Mouse (Mus musculus) lung, embryonic 15.5 days (tissue): ENCODE results near the gene Crb1. TPM values are rescaled to one million over a fixed set of nuclear protein-coding genes. Genes with fewer than 3 reads are reported as not detected.

ENCODE experiments used
- ATAC-seq: fragments of 200-750 bp; cut with Nextera tagmentation; 2 replicates; pipeline ENCODE4 v1.8.0; 2017; ENCODE audit warnings: moderate number of reproducible peaks, borderline replicate concordance; ENCODE audit not compliant: low FRiP score, low TSS enrichment; ENCODE audit errors: extremely low read depth
- H3K27ac ChIP-seq: fragments of 300-500 bp; sonication (generic); 2 replicates; pipeline ENCODE4 v1.5.1; 2015; ENCODE audit warnings: moderate library complexity, mild to moderate bottlenecking, inconsistent platforms
- H3K27me3 ChIP-seq: fragments of 300-500 bp; sonication (generic); 2 replicates; pipeline ENCODE4 v1.6.1; 2015; ENCODE audit warnings: inconsistent platforms
- H3K36me3 ChIP-seq: fragments of 300-500 bp; sonication (generic); 2 replicates; pipeline ENCODE4 v1.6.1; 2015; ENCODE audit warnings: inconsistent platforms
- H3K4me1 ChIP-seq: fragments of 300-500 bp; sonication (generic); 2 replicates; pipeline ENCODE4 v1.6.1; 2015; ENCODE audit warnings: inconsistent platforms
- H3K4me2 ChIP-seq: fragments of 300-500 bp; sonication (generic); 2 replicates; pipeline ENCODE4 v1.6.1; 2015; ENCODE audit warnings: inconsistent platforms, mild to moderate bottlenecking, moderate library complexity
- H3K4me3 ChIP-seq: fragments of 300-500 bp; sonication (generic); 2 replicates; pipeline ENCODE4 v1.5.1; 2015; ENCODE audit warnings: mild to moderate bottlenecking, inconsistent platforms
- H3K9ac ChIP-seq: fragments of 300-500 bp; sonication (generic); 2 replicates; pipeline ENCODE4 v1.6.1; 2015; ENCODE audit warnings: inconsistent platforms
- H3K9me3 ChIP-seq: fragments of 300-500 bp; sonication (generic); 2 replicates; pipeline ENCODE4 v1.6.1; 2016; ENCODE audit warnings: inconsistent platforms
- WGBS: fragments of 180-500 bp; shearing (Covaris S2); methylation state at CpG from one replicate; pipeline ENCODE4 v1.1.7; 2015; 5-methylcytosine and 5-hydroxymethylcytosine counted together
- polyA plus RNA-seq: library from polyadenylated mRNA; unstranded; fragments of >200 nt; fragmentation: Nextera tagmentation; extraction: Ambion mirVana; gene quantifications from 2 replicates; pipeline ENCODE4 v1.2.1, GENCODE M21; 2015

The Crb1 gene
- polyA plus RNA-seq, 1 experiment from 2014 or later, result 0.05 TPM

DNA sequence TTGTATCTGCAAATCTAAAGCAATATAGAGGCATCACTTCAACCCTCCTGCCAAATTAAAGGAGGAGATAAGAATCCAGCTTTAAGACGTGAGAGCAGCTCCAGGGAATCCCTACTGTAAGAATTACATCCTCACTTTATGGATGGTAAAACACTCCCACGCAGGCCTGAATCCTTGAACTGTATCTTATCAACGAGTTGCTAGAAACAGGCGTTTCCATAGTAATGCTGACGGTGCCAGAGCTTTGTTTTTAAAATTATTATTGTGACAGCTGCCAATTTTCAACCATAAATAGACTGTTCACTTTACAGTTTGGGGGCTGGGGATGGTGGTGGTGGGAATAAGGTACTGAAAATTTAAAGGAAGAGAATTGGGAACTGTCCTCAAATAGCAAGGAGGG is 173.9 kb downstream of the Crb1 start:
- no peak overlapping the region for H3K4me2 ChIP-seq
- no peak overlapping the region for H3K4me3 ChIP-seq
- H3K9ac ChIP-seq, result no peak overlapping the region
- H3K4me1 ChIP-seq, result no peaks in the 10 kb centered on the region
- H3K36me3 ChIP-seq, result no peaks in the 10 kb centered on the region
- no peak overlapping the region for H3K27ac ChIP-seq
- no peaks in the 10 kb centered on the region for H3K9me3 ChIP-seq
- H3K27me3 ChIP-seq, result no peaks in the 10 kb centered on the region
- 44% methylated on average over 5 of the region's 5 CpGs for WGBS
- ATAC-seq, result no peak

DNA sequence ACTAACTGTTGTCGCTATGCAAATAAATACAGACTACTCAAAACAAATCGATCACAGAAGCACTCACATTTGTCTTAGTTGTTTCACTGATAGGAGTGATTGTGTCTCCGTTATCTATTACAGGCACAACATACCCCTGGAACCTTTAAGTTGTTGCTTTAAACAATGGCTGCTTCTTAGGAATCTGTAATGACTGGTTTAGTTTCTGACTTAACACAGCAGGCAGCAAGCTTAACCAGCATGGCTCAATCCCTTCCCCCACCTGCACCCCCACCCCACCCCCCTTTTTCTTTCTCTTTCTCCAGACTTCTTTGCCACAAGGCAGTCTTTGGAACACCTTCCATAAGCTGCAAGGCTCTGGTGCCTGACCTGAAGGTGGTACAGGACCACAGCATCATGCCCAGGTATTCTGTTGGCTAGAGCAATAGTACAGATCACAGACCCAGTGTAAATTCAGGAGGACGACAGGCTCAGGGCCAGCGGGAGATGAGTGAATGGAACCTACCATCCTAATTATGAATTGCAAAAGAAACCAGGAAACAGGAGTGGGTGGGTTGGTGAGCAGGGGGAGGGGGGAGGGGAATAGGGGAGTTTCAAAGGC is 182.4 kb downstream of the Crb1 start:
- no peaks in the 10 kb centered on the region for H3K27me3 ChIP-seq
- no peak overlapping the region for H3K27ac ChIP-seq
- no peaks in the 10 kb centered on the region for H3K9me3 ChIP-seq
- peaks cover 10% of the 10 kb centered on the region; the same call in 1 of the 2 replicates for H3K4me1 ChIP-seq
- 21% methylated on average over 5 of the region's 5 CpGs for WGBS
- no peaks in the 10 kb centered on the region for H3K36me3 ChIP-seq
- H3K4me3 ChIP-seq, result no peak overlapping the region
- ATAC-seq, result no peak
- no peak overlapping the region for H3K9ac ChIP-seq
- no peak overlapping the region for H3K4me2 ChIP-seq

DNA sequence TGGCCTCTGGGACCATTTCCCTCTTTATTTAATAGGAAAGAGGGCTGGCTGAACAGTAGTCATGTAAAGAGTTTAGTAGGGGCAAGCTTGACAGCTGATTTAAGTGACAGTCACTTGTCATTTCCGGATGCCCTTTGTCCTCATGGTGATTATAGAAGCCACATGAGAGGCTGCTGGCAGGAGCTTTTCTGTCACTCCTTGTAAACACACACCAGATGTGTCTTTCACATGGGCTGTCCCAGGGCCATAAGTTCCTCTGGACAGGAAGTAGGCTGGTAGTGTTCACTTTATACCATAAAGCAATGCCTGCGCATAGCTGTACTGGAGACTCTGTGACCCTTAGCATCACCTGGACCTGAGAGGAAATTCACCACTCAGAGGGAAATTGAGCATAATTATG is 182.9 kb downstream of the Crb1 start:
- Histone ChIP-seq H3K27ac (no peak overlapping the region), H3K4me1 (peaks cover 10% of the 10 kb centered on the region; the same call in 1 of the 2 replicates), H3K9ac (no peak overlapping the region), H3K9me3 (no peaks in the 10 kb centered on the region), H3K36me3 (no peaks in the 10 kb centered on the region), H3K4me2 (no peak overlapping the region), H3K27me3 (no peaks in the 10 kb centered on the region), H3K4me3 (no peak overlapping the region)
- WGBS, result 32% methylated on average over 2 of the region's 2 CpGs
- ATAC-seq, result peak; percentile 88; the same call in 1 of the 2 replicates

DNA sequence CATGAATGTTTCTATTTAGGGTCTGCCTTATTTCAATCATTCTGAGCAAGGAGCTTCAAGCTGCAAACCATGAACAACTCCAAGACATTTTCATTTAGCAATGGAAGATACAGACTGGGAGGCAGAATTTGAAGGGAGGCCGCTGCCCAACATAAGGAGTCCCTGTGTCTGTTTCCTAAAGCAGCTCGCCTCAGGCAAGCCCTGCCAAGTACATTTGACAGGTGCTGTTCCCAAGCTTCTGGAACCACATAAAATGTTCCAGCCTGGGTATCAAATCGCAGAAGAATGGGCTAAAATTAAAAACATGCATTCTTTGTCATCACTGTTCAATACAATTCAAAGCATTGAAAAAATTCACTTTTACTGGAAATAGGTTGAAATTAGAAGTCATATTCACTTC is 184.3 kb downstream of the Crb1 start:
- Histone ChIP-seq H3K4me3 (no peak overlapping the region), H3K4me2 (no peak overlapping the region), H3K9me3 (no peaks in the 10 kb centered on the region), H3K27me3 (no peaks in the 10 kb centered on the region), H3K4me1 (peaks cover 10% of the 10 kb centered on the region; the same call in 1 of the 2 replicates), H3K27ac (no peak overlapping the region), H3K9ac (no peak overlapping the region), H3K36me3 (no peaks in the 10 kb centered on the region)
- WGBS, result 76% methylated on average over 3 of the region's 3 CpGs
- no peak for ATAC-seq

DNA sequence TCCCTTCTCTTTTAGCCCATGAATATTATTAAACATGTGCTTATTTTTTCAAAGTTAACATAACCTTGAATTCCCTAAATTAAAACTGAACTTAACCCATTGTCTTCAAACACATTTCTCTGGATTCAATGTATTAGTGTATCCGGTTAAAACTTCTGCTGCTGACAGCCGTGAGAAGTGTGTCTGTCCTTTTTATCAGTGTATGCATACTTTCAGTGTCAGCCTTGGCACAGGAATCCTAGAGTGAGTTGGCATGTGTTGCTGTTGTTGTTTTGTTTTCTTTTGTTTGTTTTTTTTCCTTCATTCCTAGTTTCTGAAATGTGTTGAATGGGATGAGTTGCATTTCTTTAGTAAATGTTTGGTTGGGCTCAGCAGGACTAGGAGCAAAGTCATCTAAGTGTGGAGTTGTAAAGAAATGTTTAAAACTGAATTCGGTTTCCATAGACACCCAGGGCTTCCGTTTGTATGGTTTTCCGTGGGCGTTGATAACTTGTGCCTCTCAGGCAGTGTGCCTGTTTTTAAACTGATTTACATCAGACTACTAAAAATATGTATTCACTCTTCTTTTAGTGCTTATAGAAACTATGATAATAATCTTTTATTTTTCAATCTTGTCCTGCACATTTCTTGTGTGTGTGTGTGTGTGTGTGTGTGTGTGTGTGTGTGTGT is 196.3 kb downstream of the Crb1 start:
- Histone ChIP-seq H3K27ac (no peak overlapping the region), H3K4me1 (0 out of 2 replicates have a peak, but pooled peaks cover 10% of the 10 kb centered on the region), H3K9ac (no peak overlapping the region), H3K4me2 (no peak overlapping the region), H3K27me3 (no peaks in the 10 kb centered on the region), H3K9me3 (no peaks in the 10 kb centered on the region), H3K36me3 (no peaks in the 10 kb centered on the region), H3K4me3 (no peak overlapping the region)
- no peak for ATAC-seq
- 33% methylated on average over 6 of the region's 6 CpGs for WGBS

DNA sequence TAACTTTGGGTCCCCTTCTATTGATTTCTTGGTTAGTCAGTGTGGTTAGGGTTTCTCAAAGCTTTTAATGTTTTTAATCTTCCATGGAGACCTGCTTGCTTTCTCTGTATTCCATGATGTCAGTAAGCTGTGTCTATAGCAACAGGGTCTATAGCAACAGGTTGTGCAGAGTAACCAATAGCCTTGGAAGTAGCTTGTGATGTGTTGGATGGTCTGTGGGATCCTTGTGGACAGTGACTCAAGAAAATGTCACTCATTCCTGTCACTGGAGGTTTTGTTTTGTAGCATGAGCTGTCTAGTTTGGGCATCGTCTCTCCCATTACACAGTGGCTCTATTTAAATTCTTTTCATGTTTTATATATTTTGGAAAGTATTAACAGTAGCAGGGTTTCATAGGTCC is 197.2 kb downstream of the Crb1 start:
- Histone ChIP-seq H3K4me1 (0 out of 2 replicates have a peak, but pooled peaks cover 10% of the 10 kb centered on the region), H3K36me3 (no peaks in the 10 kb centered on the region), H3K9me3 (no peaks in the 10 kb centered on the region), H3K9ac (no peak overlapping the region), H3K27ac (no peak overlapping the region), H3K4me3 (no peak overlapping the region), H3K4me2 (no peak overlapping the region), H3K27me3 (no peaks in the 10 kb centered on the region)
- ATAC-seq, result no peak
- 75% methylated on average over 1 of the region's 1 CpGs for WGBS

DNA sequence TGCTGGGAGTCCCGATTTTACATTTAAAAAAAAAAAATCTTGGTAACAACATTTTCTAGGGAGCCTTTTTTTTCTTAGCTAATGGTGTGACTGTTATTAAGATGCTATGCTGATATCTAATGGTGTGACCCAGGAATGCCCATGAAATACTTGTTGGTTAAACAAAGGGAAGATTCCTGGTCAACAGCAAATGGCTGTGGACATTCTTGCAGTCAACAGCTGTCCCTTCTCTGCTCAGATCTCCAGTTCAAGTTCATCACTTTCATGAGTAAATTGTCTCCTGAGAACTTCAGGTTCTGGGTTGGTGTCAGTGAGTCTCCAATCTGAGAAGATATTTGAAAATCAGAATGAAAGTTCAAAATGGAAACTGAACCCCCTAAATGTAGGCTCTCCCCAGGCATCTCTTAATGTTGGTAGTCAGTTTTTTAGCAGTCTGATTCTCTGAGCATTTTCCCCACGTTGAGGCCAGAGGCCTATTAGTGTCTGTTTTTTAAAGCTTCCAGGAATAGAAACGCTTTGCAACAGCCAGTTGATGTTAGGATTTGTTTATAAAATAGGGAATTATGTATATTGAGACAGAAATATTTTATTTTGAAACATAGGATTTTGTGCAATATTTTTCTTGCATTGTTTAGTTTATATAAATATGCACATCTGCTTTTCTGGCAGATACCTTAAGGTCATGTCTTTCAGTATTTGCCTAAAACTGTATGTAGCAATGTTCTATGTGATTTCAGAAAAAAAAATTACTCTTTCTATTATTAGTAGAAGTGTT is 202.7 kb downstream of the Crb1 start:
- Histone ChIP-seq H3K4me2 (no peak overlapping the region), H3K36me3 (no peaks in the 10 kb centered on the region), H3K9ac (no peak overlapping the region), H3K9me3 (no peaks in the 10 kb centered on the region), H3K27me3 (no peaks in the 10 kb centered on the region), H3K27ac (peak overlapping the region; percentile 76), H3K4me1 (peaks cover 18% of the 10 kb centered on the region; the same call in 1 of the 2 replicates), H3K4me3 (no peak overlapping the region)
- WGBS, result 49% methylated on average over 3 of the region's 3 CpGs
- peak; percentile 73; the same call in 1 of the 2 replicates for ATAC-seq

DNA sequence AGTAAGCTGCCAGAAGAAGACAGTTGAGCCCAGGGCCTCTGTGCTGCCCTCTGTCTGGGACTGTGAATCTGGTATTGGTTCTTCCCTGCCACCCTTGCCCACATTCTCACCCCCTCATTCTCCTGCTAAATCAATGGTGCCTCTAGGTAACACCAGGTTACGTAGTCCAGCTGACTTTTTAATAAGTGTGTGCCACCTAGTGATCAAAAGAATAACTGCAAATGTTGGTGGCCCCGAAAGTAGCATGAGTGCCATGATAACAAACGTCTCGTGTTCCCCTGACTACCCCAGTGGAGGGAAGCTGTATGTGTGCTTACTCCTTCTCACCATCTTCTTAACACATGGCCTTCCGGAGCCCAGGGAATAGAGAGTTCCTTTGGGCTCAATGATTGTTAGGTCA is 214.1 kb downstream of the Crb1 start:
- no peak overlapping the region for H3K9ac ChIP-seq
- H3K4me2 ChIP-seq, result no peak overlapping the region
- no peaks in the 10 kb centered on the region for H3K27me3 ChIP-seq
- H3K27ac ChIP-seq, result no peak overlapping the region
- H3K4me1 ChIP-seq, result peaks cover 7% of the 10 kb centered on the region; the same call in 1 of the 2 replicates
- ATAC-seq, result 0 out of 2 replicates have a peak, but pooled peaks have one; percentile 19
- no peaks in the 10 kb centered on the region for H3K9me3 ChIP-seq
- H3K4me3 ChIP-seq, result no peak overlapping the region
- no peaks in the 10 kb centered on the region for H3K36me3 ChIP-seq
- 25% methylated on average over 5 of the region's 5 CpGs for WGBS

DNA sequence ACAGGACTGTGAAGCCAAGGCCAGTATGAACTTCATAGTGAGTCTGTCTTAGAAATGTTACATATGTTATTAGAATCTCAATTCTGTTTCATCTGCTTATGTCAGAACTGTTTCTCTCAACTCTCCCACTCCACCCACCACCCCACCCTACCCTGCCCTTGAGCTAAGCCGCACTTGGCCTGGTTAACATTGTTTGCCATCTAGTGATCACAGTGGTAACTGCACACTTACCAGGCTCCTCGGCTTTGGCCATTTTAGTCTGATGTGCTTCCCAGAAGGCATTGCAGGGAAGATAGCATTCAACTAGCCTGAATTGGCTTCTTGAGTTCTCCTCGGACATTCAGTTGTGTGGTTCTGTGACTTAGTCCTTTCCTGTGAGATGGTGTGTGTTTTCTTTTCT is 215.3 kb downstream of the Crb1 start:
- 49% methylated on average over 3 of the region's 3 CpGs for WGBS
- Histone ChIP-seq H3K27me3 (no peaks in the 10 kb centered on the region), H3K4me3 (no peak overlapping the region), H3K4me1 (peaks cover 7% of the 10 kb centered on the region; the same call in 1 of the 2 replicates), H3K9me3 (no peaks in the 10 kb centered on the region), H3K27ac (no peak overlapping the region), H3K36me3 (no peaks in the 10 kb centered on the region), H3K9ac (no peak overlapping the region), H3K4me2 (no peak overlapping the region)
- ATAC-seq, result no peak

DNA sequence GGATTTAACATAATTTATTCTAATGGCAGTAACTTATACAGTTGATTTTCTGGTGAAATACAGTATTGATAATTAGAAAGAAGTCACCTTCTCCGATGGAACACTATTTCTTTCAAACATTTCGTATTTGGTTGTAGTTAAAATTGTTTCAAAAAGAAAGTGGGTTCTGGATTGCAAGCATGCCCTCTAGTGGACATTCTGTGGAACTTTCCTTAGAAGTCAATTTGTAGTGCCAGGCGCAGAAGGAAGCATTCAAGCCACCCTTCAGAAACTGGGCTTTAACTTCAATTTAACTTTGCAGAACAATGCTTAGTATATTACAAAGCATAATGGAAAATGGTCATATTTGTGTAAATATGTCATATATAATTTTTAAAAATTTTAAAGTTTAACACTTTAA is 220.5 kb downstream of the Crb1 start:
- WGBS, result 20% methylated on average over 3 of the region's 3 CpGs

DNA sequence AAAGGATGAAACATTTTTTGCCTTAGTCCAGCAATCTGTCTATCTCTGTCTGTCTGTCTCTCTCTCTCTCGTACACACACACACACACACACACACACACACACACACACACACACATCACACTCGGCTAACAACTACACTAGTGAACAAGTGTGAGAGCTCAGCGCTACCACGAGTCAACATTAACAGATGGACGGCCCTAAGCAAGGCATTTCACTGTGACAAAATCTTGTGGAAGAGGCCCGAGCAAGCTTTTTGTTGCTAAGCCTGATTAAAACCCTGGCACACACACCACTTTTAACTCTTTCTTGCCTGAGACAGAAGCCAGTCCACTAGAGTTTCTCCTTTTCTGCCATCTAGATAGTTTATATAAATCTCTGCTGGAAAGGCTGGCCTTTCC is 223.4 kb downstream of the Crb1 start:
- H3K4me1 ChIP-seq, result no peaks in the 10 kb centered on the region
- WGBS, result 63% methylated on average over 6 of the region's 6 CpGs
- no peaks in the 10 kb centered on the region for H3K9me3 ChIP-seq
- no peak overlapping the region for H3K27ac ChIP-seq
- H3K4me2 ChIP-seq, result no peak overlapping the region
- H3K4me3 ChIP-seq, result no peak overlapping the region
- no peaks in the 10 kb centered on the region for H3K27me3 ChIP-seq
- H3K9ac ChIP-seq, result no peak overlapping the region
- no peak for ATAC-seq
- H3K36me3 ChIP-seq, result no peaks in the 10 kb centered on the region

More for the DNA sequence above, 220.5 kb downstream of the Crb1 start:
- Histone ChIP-seq H3K27ac (no peak overlapping the region), H3K4me3 (no peak overlapping the region), H3K36me3 (no peaks in the 10 kb centered on the region), H3K4me1 (peaks cover 7% of the 10 kb centered on the region; the same call in 1 of the 2 replicates), H3K9ac (no peak overlapping the region), H3K4me2 (no peak overlapping the region), H3K9me3 (no peaks in the 10 kb centered on the region), H3K27me3 (no peaks in the 10 kb centered on the region)
- no peak for ATAC-seq

DNA sequence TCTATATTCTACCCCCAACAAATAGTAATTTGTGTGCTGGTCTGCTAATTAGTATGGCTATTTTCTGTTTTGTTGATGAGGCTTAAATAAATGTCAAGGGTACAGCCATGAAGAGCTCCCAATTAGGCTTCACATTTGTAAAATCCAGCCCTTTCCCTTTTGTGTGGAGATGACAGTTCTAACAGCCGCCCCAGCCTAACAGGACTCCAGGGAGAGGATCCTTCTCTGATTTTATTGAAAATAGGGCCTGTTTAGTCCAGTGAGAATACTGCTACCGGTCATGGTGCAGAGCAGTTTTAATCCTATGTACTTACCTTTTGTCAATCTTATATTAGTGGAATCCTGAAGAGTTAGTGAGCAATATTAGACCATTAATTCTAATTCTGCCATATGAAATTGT is 223.9 kb downstream of the Crb1 start:
- Histone ChIP-seq H3K27me3 (no peaks in the 10 kb centered on the region), H3K36me3 (no peaks in the 10 kb centered on the region)
- 86% methylated on average over 2 of the region's 2 CpGs for WGBS

More for the DNA sequence above, 223.9 kb downstream of the Crb1 start:
- H3K9me3 ChIP-seq, result no peaks in the 10 kb centered on the region
- H3K27ac ChIP-seq, result no peak overlapping the region
- no peak for ATAC-seq
- no peaks in the 10 kb centered on the region for H3K4me1 ChIP-seq
- H3K9ac ChIP-seq, result no peak overlapping the region
- no peak overlapping the region for H3K4me3 ChIP-seq
- no peak overlapping the region for H3K4me2 ChIP-seq
